26 mouse cellular contexts compared by ENCODE assay signal in genomic region chr7:80453121-80453520, GRCm38 (mm10).
"Had no signal": no experiment of that assay in that cellular context is flagged by ENCODE, and none has a peak within 500 bp of the region (broad histone marks: within the 10 kb centered on the region; RNA-seq: fewer than 3 reads in every experiment).

No protein-coding gene starts in this region.

- H3K9me3 ChIP-seq: heart, embryonic 10.5 days; heart, embryonic 12.5 days; hindbrain, embryonic 10.5 days; hindbrain, embryonic 12.5 days; intestine, embryonic 15.5 days; limb, embryonic 10.5 days; limb, embryonic 12.5 days; liver, embryonic 13.5 days had no signal

- H3K4me3 ChIP-seq: gastrocnemius, adult 2 months; heart, embryonic 10.5 days; heart, embryonic 12.5 days; hindbrain, embryonic 10.5 days; hindbrain, embryonic 12.5 days; intestine, embryonic 15.5 days; layer of hippocampus, adult 2 months; left cerebral cortex, adult 2 months; limb, embryonic 10.5 days; limb, embryonic 12.5 days; liver, embryonic 13.5 days had no signal

- H3K9ac ChIP-seq: heart, embryonic 12.5 days; hindbrain, embryonic 12.5 days; hindbrain, embryonic 14.5 days; intestine, embryonic 15.5 days; limb, embryonic 12.5 days; liver, embryonic 13.5 days had no signal

- H3K27me3 ChIP-seq: heart, embryonic 12.5 days; hindbrain, embryonic 12.5 days; intestine, embryonic 15.5 days; limb, embryonic 12.5 days; liver, embryonic 13.5 days had no signal

- H3K27ac ChIP-seq: gastrocnemius, adult 2 months; hindbrain, embryonic 10.5 days; hindbrain, embryonic 12.5 days; hindbrain, embryonic 14.5 days; intestine, embryonic 15.5 days; layer of hippocampus, adult 2 months; left cerebral cortex, adult 2 months; limb, embryonic 10.5 days; limb, embryonic 12.5 days had no signal

- H3K4me2 ChIP-seq: heart, embryonic 12.5 days; hindbrain, embryonic 12.5 days; hindbrain, embryonic 14.5 days; intestine, embryonic 15.5 days; limb, embryonic 12.5 days; liver, embryonic 13.5 days had no signal

- H3K4me1 ChIP-seq: hindbrain, embryonic 12.5 days; limb, embryonic 10.5 days had no signal

- ATAC-seq: hindbrain, embryonic 16.5 days; inflammation-experienced regulatory T-cells, adult 6 months; intestine, embryonic 15.5 days; intestine, postnatal 0 days had no signal

- DNase-seq: gastrocnemius, adult 2 months; gastrocnemius, postnatal 10 days; gastrocnemius, postnatal 25 days; heart, adult 18-20 months; heart, postnatal 10 days; heart, postnatal 4 days; kidney, adult 18-20 months; kidney, adult 8-10 months; kidney, postnatal 10 days; kidney, postnatal 25 days; kidney, postnatal 4 days; liver, embryonic 13.5 days; lung, adult 2 months had no signal
